Mouse (Mus musculus) adrenal gland, adult 10 weeks (tissue): ENCODE data around the gene Sprr4. TPM values are rescaled to one million over a fixed set of nuclear protein-coding genes. Genes with fewer than 3 reads are reported as not detected.

Experiments used
- polyA plus RNA-seq: library from polyadenylated mRNA; stranded (reverse); fragments of 350-450 nt; fragmentation: Illumina TruSeq; extraction: RNeasy Lipid Tissue Mini Kit (QIAGEN cat#74804); gene quantifications from one replicate; pipeline ENCODE4 v1.2.3, GENCODE M21; 2014; ENCODE audit warnings: low read depth, low replicate concordance

Gene Sprr4
- not detected for polyA plus RNA-seq

DNA sequence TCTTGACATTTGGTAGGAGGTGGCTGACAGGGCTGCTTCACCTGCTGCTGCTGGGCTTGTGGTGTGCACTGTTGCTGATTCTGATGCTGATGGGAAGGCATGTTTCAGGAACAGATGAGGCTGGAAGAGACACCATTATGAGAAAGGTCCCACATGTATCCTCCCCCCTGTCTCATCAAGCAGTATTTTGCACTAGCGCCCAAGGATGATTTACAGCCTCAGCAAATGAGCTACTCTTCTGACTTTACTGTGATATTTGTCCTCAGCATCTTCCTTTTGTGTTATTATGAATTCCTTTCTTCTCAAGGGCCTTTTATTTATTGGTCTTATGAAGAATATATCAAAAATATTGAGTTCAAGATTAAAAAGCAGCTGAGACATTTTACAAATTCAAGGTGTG lies at the start of gene Sprr4:
Gene Sprr4 (minus strand): TSS at position 101 of the 400 bp plus-strand sequence.

DNA sequence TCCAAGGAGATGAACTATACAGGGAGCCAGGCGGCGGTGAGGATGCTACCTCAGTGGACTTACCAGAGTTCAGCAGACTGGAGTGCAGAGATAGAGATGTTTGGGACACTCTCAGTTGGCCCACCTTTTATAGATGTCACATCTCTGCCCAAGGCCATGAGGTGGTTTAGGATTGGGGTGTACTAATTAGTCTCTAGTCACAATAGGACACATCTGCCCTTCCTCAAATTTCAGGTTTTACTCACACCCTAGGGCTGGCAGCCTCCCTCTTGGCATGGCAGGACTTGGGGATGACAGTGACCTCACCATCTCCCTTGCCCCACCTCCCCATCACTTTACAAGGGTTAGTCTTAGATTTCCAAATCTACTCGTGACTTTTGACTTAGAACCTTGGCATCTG lies 34.1 kb upstream of the Sprr4 start, which contains the start of gene 2310046K23Rik:
Gene 2310046K23Rik (minus strand): TSS at position 101 of the 400 bp plus-strand sequence.

GRCm38 (mm10) chr3:92485863-92486262 lies 14.4 kb downstream of the Sprr4 start, which contains the start of gene Sprr1a:
Sprr1a (minus strand) TSS chr3:92485895.

DNA sequence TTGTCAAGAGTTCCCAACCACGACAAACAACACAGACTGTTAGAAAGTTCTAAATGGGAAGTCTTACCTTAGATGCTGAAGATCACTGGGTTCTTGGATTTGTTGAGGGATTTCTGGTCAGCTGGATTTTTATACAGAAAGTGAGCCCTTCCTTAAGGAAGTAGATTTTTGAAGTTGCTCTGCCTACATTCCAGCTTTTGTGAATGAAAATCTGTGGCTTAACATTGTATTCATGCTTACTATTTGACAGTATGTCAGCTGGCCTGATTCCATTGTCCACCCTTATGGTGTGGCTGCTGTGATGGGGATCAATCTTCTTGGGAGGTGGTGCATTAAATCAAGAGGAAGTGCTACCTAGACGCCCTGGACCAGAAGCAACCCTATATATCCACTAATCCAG lies 41.7 kb downstream of the Sprr4 start, which contains the start of gene Sprr3:
Gene Sprr3 (minus strand): TSS at position 101 of the 400 bp plus-strand sequence.

Other genes with a start within 250 kb of the Sprr4 start
- not detected for gene Sprr2a3, start 215.1 kb downstream of the Sprr4 start, polyA plus RNA-seq
- not detected for gene Sprr2b, start 183.9 kb downstream of the Sprr4 start, polyA plus RNA-seq
- gene Sprr2d, start 161.4 kb downstream of the Sprr4 start, polyA plus RNA-seq = not detected
- gene Sprr2e, start 148.3 kb downstream of the Sprr4 start, polyA plus RNA-seq = not detected
- not detected for gene Sprr2f, start 135.3 kb downstream of the Sprr4 start, polyA plus RNA-seq
- gene Sprr2h, start 114.8 kb downstream of the Sprr4 start, polyA plus RNA-seq = not detected
- gene Sprr2i, start 92.5 kb downstream of the Sprr4 start, polyA plus RNA-seq = not detected
- gene Sprr2j-ps, start 82.4 kb downstream of the Sprr4 start, polyA plus RNA-seq = not detected
- 10.1 TPM for gene Gm9774, start 71.1 kb downstream of the Sprr4 start, polyA plus RNA-seq
- not detected for gene Sprr2k, start 67.9 kb downstream of the Sprr4 start, polyA plus RNA-seq
- gene Sprr1b, start 61.7 kb downstream of the Sprr4 start, polyA plus RNA-seq = not detected
- gene Sprr3, start 41.8 kb downstream of the Sprr4 start, polyA plus RNA-seq = not detected
- gene Sprr1a, start 14.6 kb downstream of the Sprr4 start, polyA plus RNA-seq = not detected
- not detected for gene 2310046K23Rik, start 34.0 kb upstream of the Sprr4 start, polyA plus RNA-seq
- not detected for gene Ivl, start 73.2 kb upstream of the Sprr4 start, polyA plus RNA-seq
- gene Smcp, start 88.5 kb upstream of the Sprr4 start, polyA plus RNA-seq = not detected
- not detected for gene 2210017I01Rik, start 107.0 kb upstream of the Sprr4 start, polyA plus RNA-seq
- gene Lce6a, start 121.2 kb upstream of the Sprr4 start, polyA plus RNA-seq = not detected
- gene Lce1a1, start 147.8 kb upstream of the Sprr4 start, polyA plus RNA-seq = not detected
- not detected for gene Lce1b, start 156.4 kb upstream of the Sprr4 start, polyA plus RNA-seq
- not detected for gene Lce1a2, start 169.8 kb upstream of the Sprr4 start, polyA plus RNA-seq
- not detected for gene Lce1c, start 178.8 kb upstream of the Sprr4 start, polyA plus RNA-seq
- not detected for gene Lce1d, start 186.7 kb upstream of the Sprr4 start, polyA plus RNA-seq
- gene Lce1e, start 208.6 kb upstream of the Sprr4 start, polyA plus RNA-seq = not detected
- not detected for gene Lce1f, start 219.9 kb upstream of the Sprr4 start, polyA plus RNA-seq
- gene Gm38119, start 238.6 kb upstream of the Sprr4 start, polyA plus RNA-seq = not detected